Mouse (Mus musculus) heart, embryonic 12.5 days (tissue): ENCODE measurements around the gene Tepp. TPM values are rescaled to one million over a fixed set of nuclear protein-coding genes. Genes with fewer than 3 reads are reported as not detected.

Source experiments
- ATAC-seq: fragments of 200-750 bp; cut with Nextera tagmentation; 2 replicates; pipeline ENCODE4 v1.8.0; 2017; ENCODE audit warnings: moderate TSS enrichment, moderate library complexity; ENCODE audit not compliant: insufficient number of reproducible peaks, low FRiP score
- H3K27ac ChIP-seq: fragments of 300-500 bp; sonication (generic); 2 replicates; pipeline ENCODE4 v1.5.1; 2016; ENCODE audit warnings: mild to moderate bottlenecking, moderate library complexity; ENCODE audit not compliant: poor library complexity, severe bottlenecking
- H3K27me3 ChIP-seq: fragments of 300-500 bp; sonication (generic); replicated peaks from 2 replicates; pipeline ENCODE4 v1.6.1; 2016; ENCODE audit warnings: mild to moderate bottlenecking, moderate library complexity
- H3K36me3 ChIP-seq: fragments of 300-500 bp; sonication (generic); 2 replicates; pipeline ENCODE4 v1.6.1; 2016; ENCODE audit warnings: mild to moderate bottlenecking, moderate library complexity
- H3K4me1 ChIP-seq: fragments of 300-500 bp; sonication (generic); replicated peaks from 2 replicates; pipeline ENCODE4 v1.6.1; 2016; ENCODE audit warnings: mild to moderate bottlenecking
- H3K4me2 ChIP-seq: fragments of 300-500 bp; sonication (generic); 2 replicates; pipeline ENCODE4 v1.6.1; 2016; ENCODE audit warnings: mild to moderate bottlenecking, moderate library complexity
- H3K4me3 ChIP-seq: fragments of 300-500 bp; sonication (generic); 2 replicates; pipeline ENCODE4 v1.5.1; 2016; ENCODE audit warnings: mild to moderate bottlenecking
- H3K9ac ChIP-seq: fragments of 300-500 bp; sonication (generic); 2 replicates; pipeline ENCODE4 v1.6.1; 2016; ENCODE audit warnings: mild to moderate bottlenecking, moderate library complexity
- H3K9me3 ChIP-seq: fragments of 300-500 bp; sonication (generic); replicated peaks from 2 replicates; pipeline ENCODE4 v1.6.1; 2016; ENCODE audit warnings: mild to moderate bottlenecking, moderate library complexity
- WGBS: fragments of 180-500 bp; shearing (Covaris S2); methylation state at CpG from one replicate; pipeline ENCODE4 v1.1.7; 2016; 5-methylcytosine and 5-hydroxymethylcytosine counted together
- polyA plus RNA-seq: library from polyadenylated mRNA; unstranded; fragments of >200 nt; fragmentation: Nextera tagmentation; extraction: Ambion mirVana; gene quantifications from 2 replicates; pipeline ENCODE4 v1.2.1, GENCODE M21; 2016

Tepp gene
- polyA plus RNA-seq = 0.53 TPM in 1 of 2 replicates, not detected in the other

- H3K36me3 ChIP-seq = no peaks in the 10 kb centered on the region
- H3K4me2 ChIP-seq = no peak within 1 kb of the TSS
- H3K4me3 ChIP-seq = no peak within 1 kb of the TSS
- H3K27me3 ChIP-seq = peaks cover 14% of the 10 kb centered on the region; the same call in 1 of the 2 replicates
- ATAC-seq = no peak
- 29% methylated on average over 6 of the region's 6 CpGs for WGBS
- H3K9me3 ChIP-seq = no peaks in the 10 kb centered on the region
- H3K9ac ChIP-seq = no peak within 1 kb of the TSS
- H3K4me1 ChIP-seq = peaks cover 16% of the 10 kb centered on the region; the same call in 1 of the 2 replicates
- H3K27ac ChIP-seq = no peak within 1 kb of the TSS
Measured at GRCm38 (mm10) chr8:95310342-95310970, at the start of gene Tepp. TSS of gene Tepp (plus strand) at chr8:95310566.

DNA sequence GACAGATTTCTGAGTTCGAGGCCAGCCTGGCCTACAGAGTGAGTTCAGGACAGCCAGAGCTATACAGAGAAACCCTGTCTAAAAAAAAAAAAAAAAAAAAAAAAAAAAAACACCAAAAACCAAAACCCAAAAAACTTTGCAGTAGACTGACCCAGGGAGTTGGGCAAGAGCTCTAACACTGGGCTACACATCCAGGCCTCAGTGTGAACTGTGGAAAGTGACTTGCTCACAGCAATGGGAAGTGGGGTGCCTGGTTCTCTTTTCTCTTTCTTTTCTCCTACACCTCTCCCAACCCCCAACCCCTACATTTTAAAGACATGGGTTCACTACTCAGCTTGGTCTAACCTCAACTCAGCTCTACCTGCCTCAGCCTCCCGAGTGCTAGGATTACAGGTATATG is 48.2 kb upstream of the Tepp start:
- Histone ChIP-seq H3K4me2 (no peak overlapping the region), H3K27ac (no peak overlapping the region), H3K4me3 (no peak overlapping the region), H3K9me3 (no peaks in the 10 kb centered on the region), H3K4me1 (no peaks in the 10 kb centered on the region), H3K9ac (no peak overlapping the region), H3K27me3 (no peaks in the 10 kb centered on the region), H3K36me3 (no peaks in the 10 kb centered on the region)
- WGBS = 89% methylated on average over 2 of the region's 2 CpGs
- no peak for ATAC-seq

GRCm38 (mm10) chr8:95270501-95270900 is 39.9 kb upstream of the Tepp start:
- H3K36me3 ChIP-seq = no peaks in the 10 kb centered on the region
- H3K27me3 ChIP-seq = 0 out of 2 replicates have a peak, but pooled peaks cover 4% of the 10 kb centered on the region
- no peak for ATAC-seq
- H3K4me2 ChIP-seq = no peak overlapping the region
- 75% methylated on average over 12 of the region's 12 CpGs for WGBS
- H3K4me1 ChIP-seq = no peaks in the 10 kb centered on the region
- no peak overlapping the region for H3K9ac ChIP-seq
- no peaks in the 10 kb centered on the region for H3K9me3 ChIP-seq
- no peak overlapping the region for H3K27ac ChIP-seq
- no peak overlapping the region for H3K4me3 ChIP-seq

- no peak for ATAC-seq
- no peaks in the 10 kb centered on the region for H3K4me1 ChIP-seq
- H3K9ac ChIP-seq = no peak overlapping the region
- no peaks in the 10 kb centered on the region for H3K36me3 ChIP-seq
- H3K4me2 ChIP-seq = no peak overlapping the region
- no peak overlapping the region for H3K4me3 ChIP-seq
- H3K27me3 ChIP-seq = 0 out of 2 replicates have a peak, but pooled peaks cover 4% of the 10 kb centered on the region
- H3K27ac ChIP-seq = no peak overlapping the region
- no peaks in the 10 kb centered on the region for H3K9me3 ChIP-seq
- 43% methylated on average over 4 of the region's 4 CpGs for WGBS
Measured at GRCm38 (mm10) chr8:95271841-95272240, 38.5 kb upstream of the Tepp start.

DNA sequence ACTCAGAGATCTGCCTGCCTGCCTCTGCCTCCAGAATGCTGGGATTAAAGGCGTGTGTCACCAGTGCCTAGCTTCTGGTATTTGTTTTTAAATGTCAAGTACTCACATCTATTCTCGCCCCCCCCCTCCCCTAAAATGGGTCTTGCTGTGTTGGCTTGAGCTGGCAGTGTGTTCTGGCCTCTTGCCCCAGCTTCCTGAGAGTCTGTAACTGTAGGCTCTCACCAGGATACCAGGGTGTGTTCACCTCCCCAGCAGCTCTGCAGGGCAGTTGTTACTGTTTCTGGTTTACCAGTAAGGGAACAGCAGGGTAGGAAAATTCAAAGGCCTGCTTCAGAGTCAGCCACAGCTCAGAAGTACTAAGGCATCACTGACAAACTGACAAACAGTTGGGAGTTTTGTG is 37.5 kb upstream of the Tepp start:
- no peak overlapping the region for H3K27ac ChIP-seq
- 0 out of 2 replicates have a peak, but pooled peaks cover 4% of the 10 kb centered on the region for H3K27me3 ChIP-seq
- H3K36me3 ChIP-seq = no peaks in the 10 kb centered on the region
- 24% methylated on average over 2 of the region's 2 CpGs for WGBS
- no peak overlapping the region for H3K4me2 ChIP-seq
- no peak for ATAC-seq
- no peaks in the 10 kb centered on the region for H3K4me1 ChIP-seq
- no peak overlapping the region for H3K4me3 ChIP-seq
- no peaks in the 10 kb centered on the region for H3K9me3 ChIP-seq
- H3K9ac ChIP-seq = no peak overlapping the region

- H3K4me1 ChIP-seq = peaks cover 11% of the 10 kb centered on the region
- no peaks in the 10 kb centered on the region for H3K36me3 ChIP-seq
- peak; percentile 39; the same call in 1 of the 2 replicates for ATAC-seq
- WGBS = 50% methylated on average over 5 of the region's 5 CpGs
- H3K9me3 ChIP-seq = no peaks in the 10 kb centered on the region; the same call in 1 of the 2 replicates
- no peak overlapping the region for H3K4me3 ChIP-seq
- H3K27ac ChIP-seq = no peak overlapping the region
- H3K4me2 ChIP-seq = no peak overlapping the region
- H3K27me3 ChIP-seq = no peaks in the 10 kb centered on the region
- H3K9ac ChIP-seq = no peak overlapping the region
Measured at GRCm38 (mm10) chr8:95281493-95281892, 28.9 kb upstream of the Tepp start.

- Histone ChIP-seq H3K27me3 (no peaks in the 10 kb centered on the region), H3K36me3 (no peaks in the 10 kb centered on the region), H3K9ac (no peak overlapping the region), H3K9me3 (peaks cover 3% of the 10 kb centered on the region; the same call in 1 of the 2 replicates), H3K27ac (no peak overlapping the region), H3K4me1 (peaks cover 16% of the 10 kb centered on the region), H3K4me2 (no peak overlapping the region), H3K4me3 (no peak overlapping the region)
- no peak for ATAC-seq
- WGBS = 58% methylated on average over 6 of the region's 6 CpGs
Measured at GRCm38 (mm10) chr8:95289066-95289650, 21.2 kb upstream of the Tepp start.

DNA sequence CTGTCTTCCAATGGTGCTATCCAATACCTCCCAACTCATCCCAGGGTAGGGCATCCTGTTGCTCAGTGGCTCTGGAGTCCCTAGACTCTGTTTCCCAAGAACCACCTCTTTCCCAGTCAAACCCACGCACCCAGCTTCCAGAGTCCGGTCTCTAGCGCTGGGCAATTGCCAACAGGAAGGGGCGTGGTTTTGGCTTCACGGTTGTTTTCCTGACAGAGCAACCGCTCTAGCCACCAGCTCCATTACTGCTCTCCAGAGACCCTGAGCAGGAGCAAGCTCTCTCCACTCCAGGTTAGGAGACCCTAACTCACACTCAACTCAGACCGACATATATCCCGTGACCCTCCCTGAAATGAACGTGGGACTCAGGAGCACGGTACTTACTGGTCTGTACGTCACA is 17.2 kb upstream of the Tepp start:
- Histone ChIP-seq H3K27me3 (no peaks in the 10 kb centered on the region), H3K4me3 (no peak overlapping the region), H3K9ac (no peak overlapping the region), H3K36me3 (no peaks in the 10 kb centered on the region), H3K27ac (no peak overlapping the region), H3K4me2 (peak overlapping the region; percentile 40; the same call in 1 of the 2 replicates), H3K4me1 (peaks cover 22% of the 10 kb centered on the region), H3K9me3 (0 out of 2 replicates have a peak, but pooled peaks cover 3% of the 10 kb centered on the region)
- WGBS = 64% methylated on average over 11 of the region's 11 CpGs
- peak; percentile 31; the same call in 1 of the 2 replicates for ATAC-seq

- peak overlapping the region; percentile 52 for H3K27ac ChIP-seq
- no peak overlapping the region for H3K4me3 ChIP-seq
- 0 out of 2 replicates have a peak overlapping the region, but pooled peaks have one; percentile 3 for H3K9ac ChIP-seq
- H3K36me3 ChIP-seq = no peaks in the 10 kb centered on the region
- peaks cover 22% of the 10 kb centered on the region for H3K4me1 ChIP-seq
- no peaks in the 10 kb centered on the region for H3K27me3 ChIP-seq
- ATAC-seq = peak; percentile 81
- H3K9me3 ChIP-seq = 0 out of 2 replicates have a peak, but pooled peaks cover 3% of the 10 kb centered on the region
- H3K4me2 ChIP-seq = peak overlapping the region; percentile 40
- WGBS = 61% methylated on average over 7 of the region's 7 CpGs
Measured at GRCm38 (mm10) chr8:95293891-95294290, 16.5 kb upstream of the Tepp start.

DNA sequence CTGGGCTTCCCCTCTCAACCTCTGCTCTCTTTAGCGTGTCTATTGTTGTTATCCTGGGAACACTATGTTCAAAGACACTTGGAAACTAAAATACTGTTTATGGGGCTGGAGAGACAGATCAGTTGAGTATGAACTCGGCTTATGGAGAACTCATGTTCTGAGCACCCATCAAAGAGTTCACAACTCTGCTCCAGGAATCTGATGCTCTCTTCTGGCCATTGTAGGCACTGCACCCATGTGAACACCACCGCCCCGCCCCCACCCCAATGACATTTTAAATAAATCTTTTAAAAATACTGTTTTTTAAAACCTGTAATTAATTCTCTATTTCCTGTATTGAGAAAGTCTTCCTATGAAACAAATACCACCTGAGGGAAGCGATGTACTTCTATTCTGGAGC is 8.0 kb upstream of the Tepp start:
- H3K4me3 ChIP-seq = no peak overlapping the region
- H3K4me2 ChIP-seq = no peak overlapping the region
- H3K9me3 ChIP-seq = no peaks in the 10 kb centered on the region
- WGBS = 25% methylated on average over 5 of the region's 5 CpGs
- H3K27me3 ChIP-seq = peaks cover 17% of the 10 kb centered on the region; the same call in 1 of the 2 replicates
- no peak overlapping the region for H3K9ac ChIP-seq
- H3K27ac ChIP-seq = no peak overlapping the region
- H3K36me3 ChIP-seq = no peaks in the 10 kb centered on the region
- 0 out of 2 replicates have a peak, but pooled peaks cover 10% of the 10 kb centered on the region for H3K4me1 ChIP-seq
- no peak for ATAC-seq

DNA sequence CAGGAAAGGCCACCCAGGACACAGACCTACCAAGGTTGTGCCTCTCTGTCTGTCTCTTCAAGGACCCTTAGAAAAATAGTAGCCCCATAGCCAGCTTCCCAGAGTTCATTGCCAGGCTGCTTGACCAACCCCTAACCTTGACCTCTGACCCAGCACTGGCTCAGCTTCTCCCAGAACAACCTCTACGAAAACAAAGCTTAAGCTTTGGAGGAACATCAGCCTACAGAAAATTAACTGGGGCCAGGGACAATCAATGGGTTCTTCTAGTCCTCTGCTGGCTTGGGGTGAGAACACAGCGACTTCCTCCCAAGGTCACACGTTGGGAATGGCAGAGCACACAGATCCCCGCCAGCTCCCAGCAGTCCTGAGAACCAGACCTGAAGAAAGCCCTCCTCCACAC is 4.8 kb upstream of the Tepp start:
- H3K9me3 ChIP-seq = no peaks in the 10 kb centered on the region
- H3K27ac ChIP-seq = no peak overlapping the region
- no peaks in the 10 kb centered on the region for H3K36me3 ChIP-seq
- 54% methylated on average over 4 of the region's 4 CpGs for WGBS
- no peak overlapping the region for H3K9ac ChIP-seq
- peaks cover 10% of the 10 kb centered on the region; the same call in 1 of the 2 replicates for H3K27me3 ChIP-seq
- H3K4me1 ChIP-seq = peaks cover 16% of the 10 kb centered on the region; the same call in 1 of the 2 replicates
- no peak overlapping the region for H3K4me3 ChIP-seq
- ATAC-seq = no peak
- H3K4me2 ChIP-seq = no peak overlapping the region
